Mouse (Mus musculus) left cerebral cortex, adult 6 months (tissue): ENCODE results near the gene Med19. TPM values are rescaled to one million over a fixed set of nuclear protein-coding genes. Genes with fewer than 3 reads are reported as not detected.

Experiments
- long read RNA-seq, 2 experiments: library from polyadenylated mRNA; unstranded; transcript quantifications; one replicate each; pipeline ENCODE4 v2.0.0; 2019 to 2020
- polyA plus RNA-seq: library from polyadenylated mRNA; unstranded; fragments of <200 nt; fragmentation: Nextera tagmentation; gene quantifications from 2 replicates; pipeline ENCODE4 v1.2.3, GENCODE M21; 2021

Med19 gene
- 14.4 and 25.0 TPM in 2 replicates for polyA plus RNA-seq
- long read RNA-seq, experiment 1, transcript Med19-201 (5 exons, 2,059 nt) = major isoform, 93 of 108 reads
- long read RNA-seq, experiment 1, partial matches to known transcripts = 7 of 108 reads
- long read RNA-seq, experiment 1, other reads (novel, unspliced or antisense) = 8 of 108 reads
- long read RNA-seq, experiment 2, partial matches to known transcripts = 11 of 19 reads
- long read RNA-seq, experiment 2, other reads (novel, unspliced or antisense) = 5 of 19 reads

GRCm38 (mm10) chr2:84677968-84678880 is at the start of gene Med19, which contains the start of gene Gm28635:
Gene Med19, plus strand, starts transcription at chr2:84678402.
Gene Gm28635, minus strand, starts transcription at chr2:84678041.

GRCm38 (mm10) chr2:84650464-84651195 is 27.6 kb upstream of the Med19 start, which contains the start of gene Ctnnd1:
Gene Ctnnd1, minus strand, starts transcription at chr2:84650765.

GRCm38 (mm10) chr2:84658806-84659205 is 19.4 kb upstream of the Med19 start, which contains the start of gene Btbd18:
Gene Btbd18, plus strand, starts transcription at chr2:84659079.

GRCm38 (mm10) chr2:84670569-84670933 is 7.7 kb upstream of the Med19 start, which contains the start of gene Selenoh:
Gene Selenoh, minus strand, starts transcription at chr2:84670770.

GRCm38 (mm10) chr2:84679016-84679415 is 814 bp downstream of the Med19 start, which contains the start of gene Tmx2:
Gene Tmx2, minus strand, starts transcription at chr2:84679140.

GRCm38 (mm10) chr2:84714811-84715561 is 36.8 kb downstream of the Med19 start, which contains the start of gene Zdhhc5:
Gene Zdhhc5, minus strand, starts transcription at chr2:84715180.

GRCm38 (mm10) chr2:84727172-84727858 is 49.1 kb downstream of the Med19 start, which contains the start of gene Clp1:
Gene Clp1, minus strand, starts transcription at chr2:84727350.

GRCm38 (mm10) chr2:84733579-84734300 is 55.5 kb downstream of the Med19 start, which contains the start of gene Ypel4:
Gene Ypel4, plus strand, starts transcription at chr2:84734058.

Other genes with a start within 250 kb of the Med19 start
- gene Tfpi, start 201.6 kb upstream of the Med19 start, polyA plus RNA-seq = 2.7 and 3.1 TPM in 2 replicates
- gene Ctnnd1, start 27.6 kb upstream of the Med19 start, polyA plus RNA-seq = 5.0 and 5.6 TPM in 2 replicates
- gene Btbd18, start 19.3 kb upstream of the Med19 start, polyA plus RNA-seq = 0.06 TPM in 1 of 2 replicates, not detected in the other
- 94.1 and 109 TPM in 2 replicates for gene Selenoh, start 7.6 kb upstream of the Med19 start, polyA plus RNA-seq
- not detected in 2 replicates for gene Gm28635, start 361 bp upstream of the Med19 start, polyA plus RNA-seq
- gene Tmx2, start 738 bp downstream of the Med19 start, polyA plus RNA-seq = 239 and 350 TPM in 2 replicates
- gene Zdhhc5, start 36.8 kb downstream of the Med19 start, polyA plus RNA-seq = 5.5 and 8.0 TPM in 2 replicates
- gene Clp1, start 48.9 kb downstream of the Med19 start, polyA plus RNA-seq = 10.4 and 10.5 TPM in 2 replicates
- 19.6 and 26.9 TPM in 2 replicates for gene Ypel4, start 55.7 kb downstream of the Med19 start, polyA plus RNA-seq
- 0.70 and 1.2 TPM in 2 replicates for gene Gm19426, start 65.3 kb downstream of the Med19 start, polyA plus RNA-seq
- 9.7 and 14.3 TPM in 2 replicates for gene Serping1, start 97.0 kb downstream of the Med19 start, polyA plus RNA-seq
- 7.5 and 12.5 TPM in 2 replicates for gene Ube2l6, start 120.4 kb downstream of the Med19 start, polyA plus RNA-seq
- not detected in 2 replicates for gene Smtnl1, start 144.2 kb downstream of the Med19 start, polyA plus RNA-seq
- 174 and 190 TPM in 2 replicates for gene Timm10, start 148.6 kb downstream of the Med19 start, polyA plus RNA-seq
- 0.14 and 0.29 TPM in 2 replicates for gene Slc43a1, start 160.4 kb downstream of the Med19 start, polyA plus RNA-seq
- 5.6 and 49.3 TPM in 2 replicates for gene Rtn4rl2, start 208.3 kb downstream of the Med19 start, polyA plus RNA-seq